Mouse (Mus musculus): Measurements from ENCODE around the gene Acot4. TPM values are rescaled to one million over a fixed set of nuclear protein-coding genes. Genes with fewer than 3 reads are reported as not detected.
A peak's percentile ranks its signal among the peaks of the same experiment; 100 is the strongest.
"Not testable (repeated sequence)": the region's sequence is repeated elsewhere in the genome, so short reads cannot be mapped to it uniquely, and the experiment has no call there.

Acot4 gene
- polyA plus RNA-seq, 2 experiments: 0.11 to 0.23 TPM

- whole genome bisulfite sequencing: 79% methylated on average over 8 of the region's 8 CpGs
- H3K27ac ChIP-seq (replicated peaks; ENCODE audit: low read depth, low read length): no peak overlapping the region
- TF ChIP-seq POLR2A (IDR thresholded peaks at IDR 0.05; ENCODE audit: borderline replicate concordance, extremely low read depth, insufficient read depth, insufficient read length): no peak
- H3K36me3 ChIP-seq (ENCODE audit: control insufficient read depth, insufficient read depth, low read length): no peaks in the 10 kb centered on the region
- no peak overlapping the region for H3K4me2 ChIP-seq (replicated peaks; ENCODE audit: low read depth, low read length, severe bottlenecking)
- DNase-seq (ENCODE audit: low spot score) (no peak), ATAC-seq (ENCODE audit: low FRiP score, low read depth) (no peak)
- H3K27me3 ChIP-seq (ENCODE audit: control insufficient read depth, insufficient read depth, low read length): peaks cover 10% of the 10 kb centered on the region; the same call in 1 of the 2 replicates
- H3K4me3 ChIP-seq (replicated peaks; ENCODE audit: low read length): no peak overlapping the region
- H3K4me1 ChIP-seq (ENCODE audit: control insufficient read depth, insufficient read depth, low read length): no peaks in the 10 kb centered on the region
- no peaks in the 10 kb centered on the region; the same call in 1 of the 2 replicates for H3K9me3 ChIP-seq (ENCODE audit: control insufficient read depth, low read length)
- H3K9ac ChIP-seq (ENCODE audit: low read depth, low read length, severe bottlenecking): no peak overlapping the region
Observed at GRCm38 (mm10) chr12:84064621-84065020, 26.4 kb downstream of the Acot4 start.

- WGBS: 76% methylated on average over 4 of the region's 4 CpGs
- no peak for DNase-seq (ENCODE audit: low spot score)
- TF ChIP-seq POLR2A (IDR thresholded peaks at IDR 0.05; ENCODE audit: borderline replicate concordance, extremely low read depth, insufficient read depth, insufficient read length): no peak
- no peak for ATAC-seq (ENCODE audit: low FRiP score, low read depth)
- Histone ChIP-seq H3K27ac (replicated peaks; ENCODE audit: low read depth, low read length) (no peak overlapping the region), H3K4me2 (replicated peaks; ENCODE audit: low read depth, low read length, severe bottlenecking) (no peak overlapping the region), H3K4me1 (ENCODE audit: control insufficient read depth, insufficient read depth, low read length) (no peaks in the 10 kb centered on the region), H3K36me3 (ENCODE audit: control insufficient read depth, insufficient read depth, low read length) (no peaks in the 10 kb centered on the region), H3K9ac (ENCODE audit: low read depth, low read length, severe bottlenecking) (no peak overlapping the region), H3K4me3 (replicated peaks; ENCODE audit: low read length) (no peak overlapping the region), H3K9me3 (ENCODE audit: control insufficient read depth, low read length) (no peaks in the 10 kb centered on the region; the same call in 1 of the 2 replicates), H3K27me3 (ENCODE audit: control insufficient read depth, insufficient read depth, low read length) (peaks cover 22% of the 10 kb centered on the region; the same call in 1 of the 2 replicates)
Observed at GRCm38 (mm10) chr12:84067752-84068151, 29.6 kb downstream of the Acot4 start.

GRCm38 (mm10) chr12:84068296-84068695 lies 30.1 kb downstream of the Acot4 start:
- peaks cover 22% of the 10 kb centered on the region; the same call in 1 of the 2 replicates for H3K27me3 ChIP-seq (ENCODE audit: control insufficient read depth, insufficient read depth, low read length)
- H3K4me3 ChIP-seq (replicated peaks; ENCODE audit: low read length): no peak overlapping the region
- no peaks in the 10 kb centered on the region for H3K4me1 ChIP-seq (ENCODE audit: control insufficient read depth, insufficient read depth, low read length)
- 48% methylated on average over 8 of the region's 8 CpGs for WGBS
- no peak overlapping the region for H3K4me2 ChIP-seq (replicated peaks; ENCODE audit: low read depth, low read length, severe bottlenecking)
- H3K27ac ChIP-seq (replicated peaks; ENCODE audit: low read depth, low read length): no peak overlapping the region
- no peak overlapping the region for H3K9ac ChIP-seq (ENCODE audit: low read depth, low read length, severe bottlenecking)
- ATAC-seq (ENCODE audit: low FRiP score, low read depth): no peak
- no peaks in the 10 kb centered on the region; the same call in 1 of the 2 replicates for H3K9me3 ChIP-seq (ENCODE audit: control insufficient read depth, low read length)
- no peak for DNase-seq (ENCODE audit: low spot score)
- TF ChIP-seq POLR2A (IDR thresholded peaks at IDR 0.05; ENCODE audit: borderline replicate concordance, extremely low read depth, insufficient read depth, insufficient read length): no peak
- H3K36me3 ChIP-seq (ENCODE audit: control insufficient read depth, insufficient read depth, low read length): no peaks in the 10 kb centered on the region

- whole genome bisulfite sequencing: 48% methylated on average over 9 of the region's 9 CpGs
- DNase-seq (ENCODE audit: low spot score): no peak
- Histone ChIP-seq H3K27me3 (ENCODE audit: control insufficient read depth, insufficient read depth, low read length) (peaks cover 22% of the 10 kb centered on the region; the same call in 1 of the 2 replicates), H3K4me2 (replicated peaks; ENCODE audit: low read depth, low read length, severe bottlenecking) (peak within 1 kb of the TSS; percentile 57), H3K9ac (ENCODE audit: low read depth, low read length, severe bottlenecking) (peak within 1 kb of the TSS; percentile 21; the same call in 1 of the 2 replicates), H3K36me3 (ENCODE audit: control insufficient read depth, insufficient read depth, low read length) (no peaks in the 10 kb centered on the region), H3K4me3 (replicated peaks; ENCODE audit: low read length) (peak within 1 kb of the TSS; percentile 39), H3K4me1 (ENCODE audit: control insufficient read depth, insufficient read depth, low read length) (no peaks in the 10 kb centered on the region), H3K9me3 (ENCODE audit: control insufficient read depth, low read length) (no peaks in the 10 kb centered on the region), H3K27ac (replicated peaks; ENCODE audit: low read depth, low read length) (no peak within 1 kb of the TSS)
- no peak for ATAC-seq (ENCODE audit: low FRiP score, low read depth)
- TF ChIP-seq POLR2A (IDR thresholded peaks at IDR 0.05; ENCODE audit: borderline replicate concordance, extremely low read depth, insufficient read depth, insufficient read length): no peak
Observed at GRCm38 (mm10) chr12:84068986-84069385, 30.8 kb downstream of the Acot4 start, which contains the start of gene Acot5. Acot5 (plus strand) TSS chr12:84069325.

- peak overlapping the region; percentile 39 for H3K4me3 ChIP-seq (replicated peaks; ENCODE audit: low read length)
- not testable (repeated sequence) for H3K27ac ChIP-seq (replicated peaks; ENCODE audit: low read depth, low read length); H3K36me3 ChIP-seq (ENCODE audit: control insufficient read depth, insufficient read depth, low read length); ATAC-seq (ENCODE audit: low FRiP score, low read depth); H3K4me1 ChIP-seq (ENCODE audit: control insufficient read depth, insufficient read depth, low read length); DNase-seq (ENCODE audit: low spot score); H3K9me3 ChIP-seq (ENCODE audit: control insufficient read depth, low read length)
- peaks cover 22% of the 10 kb centered on the region; the same call in 1 of the 2 replicates for H3K27me3 ChIP-seq (ENCODE audit: control insufficient read depth, insufficient read depth, low read length)
- H3K9ac ChIP-seq (ENCODE audit: low read depth, low read length, severe bottlenecking): peak overlapping the region; percentile 21; the same call in 1 of the 2 replicates
- H3K4me2 ChIP-seq (replicated peaks; ENCODE audit: low read depth, low read length, severe bottlenecking): peak overlapping the region; percentile 57
- 2% methylated on average over 34 of the region's 52 CpGs for WGBS
Observed at GRCm38 (mm10) chr12:84069582-84069981, 31.4 kb downstream of the Acot4 start.

All from limb, embryonic 14.5 days (tissue).